Mouse (Mus musculus): ENCODE measurements around the gene Kdm1b. TPM values are rescaled to one million over a fixed set of nuclear protein-coding genes. Genes with fewer than 3 reads are reported as not detected.

Kdm1b gene
- 13.0 and 14.8 TPM in 2 replicates for polyA plus RNA-seq (2012; rRNA removed)

GRCm38 (mm10) chr13:47043030-47043680, at the start of gene Kdm1b:
Gene Kdm1b (plus strand): TSS chr13:47043499.

GRCm38 (mm10) chr13:47014334-47015194, 28.7 kb upstream of the Kdm1b start, which contains the start of gene Nhlrc1:
Gene Nhlrc1 (minus strand): TSS chr13:47014850.

GRCm38 (mm10) chr13:47044617-47044947, 1.3 kb downstream of the Kdm1b start, which contains the start of gene Tpmt:
Gene Tpmt (minus strand): TSS chr13:47044737.

GRCm38 (mm10) chr13:47105711-47106579, 62.6 kb downstream of the Kdm1b start, which contains the start of gene Dek:
Gene Dek (minus strand): TSS chr13:47106201.

GRCm38 (mm10) chr13:47122537-47123430, 79.5 kb downstream of the Kdm1b start, which contains the start of gene Rnf144b:
Gene Rnf144b (plus strand): TSS chr13:47122656.

Other genes with a start within 250 kb of the Kdm1b start
- gene Kif13a, start 113.6 kb upstream of the Kdm1b start, polyA plus RNA-seq (2012; rRNA removed) = 26.3 and 30.2 TPM in 2 replicates
- gene Nhlrc1, start 28.6 kb upstream of the Kdm1b start, polyA plus RNA-seq (2012; rRNA removed) = 3.2 and 4.1 TPM in 2 replicates
- gene Tpmt, start 1.2 kb downstream of the Kdm1b start, polyA plus RNA-seq (2012; rRNA removed) = 23.3 and 26.7 TPM in 2 replicates
- gene Dek, start 62.7 kb downstream of the Kdm1b start, polyA plus RNA-seq (2012; rRNA removed) = 203 and 471 TPM in 2 replicates
- gene Rnf144b, start 79.2 kb downstream of the Kdm1b start, polyA plus RNA-seq (2012; rRNA removed) = 1.0 and 1.7 TPM in 2 replicates